Mouse (Mus musculus) frontal cortex, postnatal 14 days (tissue): ENCODE data around the gene Ptger4.

Source experiments
- DNase-seq, 2 experiments: peaks; one replicate each; pipeline ENCODE4 v3.0.0; 2022; ENCODE audit warnings: low spot score in 2 of 2

Ptger4 gene

GRCm38 (mm10) chr15:5243959-5244905 is at the start of gene Ptger4:
TSS of gene Ptger4 (minus strand) at chr15:5244187.
- DNase-seq: peak; percentile 65 to 81

- DNase-seq: no peak
Measured at GRCm38 (mm10) chr15:5288412-5288811, 44.4 kb upstream of the Ptger4 start.

- no peak for DNase-seq
Measured at GRCm38 (mm10) chr15:5287072-5287471, 43.1 kb upstream of the Ptger4 start.

- no peak for DNase-seq
Measured at GRCm38 (mm10) chr15:5281316-5281715, 37.3 kb upstream of the Ptger4 start.

- no peak for DNase-seq
Measured at GRCm38 (mm10) chr15:5279831-5280230, 35.8 kb upstream of the Ptger4 start.

- no peak for DNase-seq
Measured at GRCm38 (mm10) chr15:5278525-5278924, 34.5 kb upstream of the Ptger4 start.

GRCm38 (mm10) chr15:5273981-5274380 is 30.0 kb upstream of the Ptger4 start:
- DNase-seq: no peak

GRCm38 (mm10) chr15:5266095-5266494 is 22.1 kb upstream of the Ptger4 start:
- DNase-seq: no peak

GRCm38 (mm10) chr15:5262874-5263504 is 19.0 kb upstream of the Ptger4 start:
- no peak for DNase-seq

- no peak for DNase-seq
Measured at GRCm38 (mm10) chr15:5262095-5262667, 18.2 kb upstream of the Ptger4 start.

- DNase-seq: no peak
Measured at GRCm38 (mm10) chr15:5261004-5261403, 17.0 kb upstream of the Ptger4 start.

GRCm38 (mm10) chr15:5260183-5260582 is 16.2 kb upstream of the Ptger4 start:
- DNase-seq: no peak

GRCm38 (mm10) chr15:5250182-5250581 is 6.2 kb upstream of the Ptger4 start:
- no peak for DNase-seq

- DNase-seq: peak in 1 of 2 experiments; percentile 8
Measured at GRCm38 (mm10) chr15:5243036-5243958, 690 bp downstream of the Ptger4 start.

GRCm38 (mm10) chr15:5242241-5243035 is 1.5 kb downstream of the Ptger4 start:
- DNase-seq: peak in 1 of 2 experiments; percentile 28

- DNase-seq: peak in 1 of 2 experiments; percentile 22
Measured at GRCm38 (mm10) chr15:5241304-5242201, 2.4 kb downstream of the Ptger4 start.

GRCm38 (mm10) chr15:5240360-5240759 is 3.6 kb downstream of the Ptger4 start:
- no peak for DNase-seq

GRCm38 (mm10) chr15:5239901-5240300 is 4.1 kb downstream of the Ptger4 start:
- DNase-seq: peak in 1 of 2 experiments; percentile 16

- DNase-seq: no peak
Measured at GRCm38 (mm10) chr15:5239361-5239760, 4.6 kb downstream of the Ptger4 start.
